Mouse (Mus musculus) heart, embryonic 13.5 days (tissue): Measurements from ENCODE around the gene Rad51b. TPM values are rescaled to one million over a fixed set of nuclear protein-coding genes. Genes with fewer than 3 reads are reported as not detected.

Experiments used
- ATAC-seq: fragments of 200-750 bp; cut with Nextera tagmentation; 2 replicates; pipeline ENCODE4 v1.8.0; 2017; ENCODE audit warnings: moderate TSS enrichment; ENCODE audit not compliant: insufficient number of reproducible peaks, low FRiP score, low TSS enrichment; ENCODE audit errors: extremely low read depth
- H3K27ac ChIP-seq: fragments of 300-500 bp; sonication (generic); replicated peaks from 2 replicates; pipeline ENCODE4 v1.5.1; 2015; ENCODE audit warnings: moderate library complexity, mild to moderate bottlenecking, inconsistent platforms
- H3K27me3 ChIP-seq: fragments of 300-500 bp; sonication (generic); replicated peaks from 2 replicates; pipeline ENCODE4 v1.6.1; 2015; ENCODE audit warnings: mild to moderate bottlenecking, inconsistent platforms
- H3K36me3 ChIP-seq: fragments of 300-500 bp; sonication (generic); 2 replicates; pipeline ENCODE4 v1.6.1; 2015; ENCODE audit warnings: mild to moderate bottlenecking, inconsistent platforms
- H3K4me1 ChIP-seq: fragments of 300-500 bp; sonication (generic); 2 replicates; pipeline ENCODE4 v1.6.1; 2015; ENCODE audit warnings: inconsistent platforms
- H3K4me2 ChIP-seq: fragments of 300-500 bp; sonication (generic); 2 replicates; pipeline ENCODE4 v1.6.1; 2015; ENCODE audit warnings: inconsistent platforms, mild to moderate bottlenecking, moderate library complexity
- H3K4me3 ChIP-seq: fragments of 300-500 bp; sonication (generic); 2 replicates; pipeline ENCODE4 v1.5.1; 2015; ENCODE audit warnings: moderate library complexity, mild to moderate bottlenecking, inconsistent platforms
- H3K9ac ChIP-seq: fragments of 300-500 bp; sonication (generic); 2 replicates; pipeline ENCODE4 v1.6.1; 2015; ENCODE audit warnings: inconsistent platforms, mild to moderate bottlenecking, moderate library complexity
- H3K9me3 ChIP-seq: fragments of 300-500 bp; sonication (generic); 2 replicates; pipeline ENCODE4 v1.6.1; 2016; ENCODE audit warnings: inconsistent platforms
- WGBS: fragments of 180-500 bp; shearing (Covaris S2); methylation state at CpG from one replicate; pipeline ENCODE4 v1.1.7; 2015; ENCODE audit warnings: mixed read lengths; 5-methylcytosine and 5-hydroxymethylcytosine counted together
- polyA plus RNA-seq: library from polyadenylated mRNA; unstranded; fragments of >200 nt; fragmentation: Nextera tagmentation; extraction: Ambion mirVana; gene quantifications from 2 replicates; pipeline ENCODE4 v1.2.1, GENCODE M21; 2015

Rad51b gene
- polyA plus RNA-seq, result 4.8 and 5.9 TPM in 2 replicates

DNA sequence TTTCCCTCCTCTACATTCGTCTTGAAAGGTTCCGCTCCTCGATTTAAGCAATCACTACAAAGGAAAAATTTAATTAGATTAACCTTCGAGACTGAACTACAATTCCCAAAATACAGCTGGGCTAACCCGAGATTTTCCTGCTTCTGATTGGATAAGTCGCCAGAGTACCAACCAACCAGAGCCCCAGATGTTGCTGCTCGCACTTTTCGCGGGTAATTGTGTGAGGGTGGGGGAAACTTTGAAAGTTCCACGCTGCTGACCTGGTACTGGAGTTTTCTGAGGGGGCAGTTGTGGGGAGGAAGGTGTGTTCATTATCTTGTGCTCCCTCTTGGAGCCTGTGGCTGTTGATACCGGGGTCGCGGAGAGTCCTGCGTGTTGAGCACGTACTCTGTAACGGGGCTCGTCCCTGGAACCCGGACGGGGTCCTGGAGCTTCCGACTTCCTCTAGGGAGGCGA, at the start of gene Rad51b:
Rad51b (plus strand) TSS at position 162 of the 456 bp plus-strand sequence.
- H3K4me2 ChIP-seq, result peak within 1 kb of the TSS; percentile 89
- H3K4me1 ChIP-seq, result peaks cover 19% of the 10 kb centered on the region
- peak within 1 kb of the TSS; percentile 82 for H3K4me3 ChIP-seq
- H3K36me3 ChIP-seq, result peaks cover 16% of the 10 kb centered on the region
- peak; percentile 62 for ATAC-seq
- H3K27me3 ChIP-seq, result no peaks in the 10 kb centered on the region
- peak within 1 kb of the TSS; percentile 84 for H3K27ac ChIP-seq
- H3K9ac ChIP-seq, result peak within 1 kb of the TSS; percentile 85
- H3K9me3 ChIP-seq, result no peaks in the 10 kb centered on the region
- WGBS, result under 1% methylated on average over 21 of the region's 21 CpGs

DNA sequence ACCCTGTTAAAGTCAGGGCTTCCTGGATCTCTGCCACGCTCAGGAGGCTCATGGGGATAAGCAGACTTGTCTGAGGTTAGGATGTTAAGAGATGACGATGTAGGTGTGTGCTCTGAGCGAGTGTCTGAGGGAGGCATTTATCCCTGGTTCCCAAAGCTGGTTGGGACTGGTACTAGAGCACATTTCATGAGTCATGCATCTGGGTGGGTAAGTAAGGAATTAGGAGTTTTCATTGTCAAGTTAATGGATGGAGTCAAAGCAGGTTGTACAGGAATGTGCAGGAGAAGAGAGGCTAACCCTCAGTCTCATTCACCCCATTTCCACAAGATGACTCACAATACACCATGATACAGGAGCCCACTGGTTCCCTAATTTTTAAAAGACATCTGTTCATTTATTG, 49.0 kb upstream of the Rad51b start:
- no peak overlapping the region for H3K4me3 ChIP-seq
- H3K4me2 ChIP-seq, result no peak overlapping the region
- ATAC-seq, result no peak
- no peaks in the 10 kb centered on the region for H3K27me3 ChIP-seq
- peaks cover 98% of the 10 kb centered on the region for H3K36me3 ChIP-seq
- H3K9me3 ChIP-seq, result no peaks in the 10 kb centered on the region
- H3K9ac ChIP-seq, result no peak overlapping the region
- H3K4me1 ChIP-seq, result no peaks in the 10 kb centered on the region
- 70% methylated on average over 3 of the region's 3 CpGs for WGBS
- no peak overlapping the region for H3K27ac ChIP-seq

DNA sequence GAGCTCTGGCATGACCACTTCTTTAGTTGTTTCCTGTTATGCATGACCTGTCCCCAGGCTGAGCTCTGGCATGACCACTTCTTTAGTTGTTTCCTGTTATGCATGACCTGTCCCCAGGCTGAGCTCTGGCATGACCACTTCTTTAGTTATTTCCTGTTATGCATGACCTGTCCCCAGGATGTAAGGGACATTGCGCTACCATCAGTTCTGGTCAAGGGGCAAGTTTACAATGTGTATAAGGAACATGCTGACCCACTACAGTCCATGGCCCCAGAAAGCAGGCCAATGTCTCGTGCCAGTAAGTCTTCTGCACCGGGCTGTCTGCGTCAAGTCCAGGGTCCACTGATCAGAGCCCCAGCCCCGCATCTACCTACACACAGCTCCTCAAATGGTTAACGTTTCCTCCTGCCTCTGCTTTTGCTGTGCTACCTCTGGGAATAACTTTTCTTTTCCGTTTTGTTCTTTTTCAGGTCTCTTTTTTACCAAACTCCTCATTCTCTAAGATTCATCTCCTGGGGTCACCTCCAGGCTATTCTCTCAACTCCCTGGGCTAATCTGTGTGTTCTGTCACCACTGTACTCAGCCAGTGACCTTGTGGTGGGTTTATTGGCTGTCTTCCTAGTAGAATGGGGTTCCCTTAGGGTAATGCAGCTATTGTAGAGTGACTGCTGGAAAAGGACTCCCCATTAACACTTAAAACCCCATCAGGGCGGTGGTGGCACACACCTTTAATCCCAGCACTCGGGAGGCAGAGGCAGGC, 43.6 kb upstream of the Rad51b start:
- H3K36me3 ChIP-seq, result peaks cover 95% of the 10 kb centered on the region
- H3K4me2 ChIP-seq, result no peak overlapping the region
- no peaks in the 10 kb centered on the region for H3K4me1 ChIP-seq
- no peak for ATAC-seq
- 83% methylated on average over 9 of the region's 9 CpGs for WGBS
- no peak overlapping the region for H3K9ac ChIP-seq
- H3K27me3 ChIP-seq, result no peaks in the 10 kb centered on the region
- H3K9me3 ChIP-seq, result no peaks in the 10 kb centered on the region
- H3K4me3 ChIP-seq, result no peak overlapping the region
- H3K27ac ChIP-seq, result no peak overlapping the region

DNA sequence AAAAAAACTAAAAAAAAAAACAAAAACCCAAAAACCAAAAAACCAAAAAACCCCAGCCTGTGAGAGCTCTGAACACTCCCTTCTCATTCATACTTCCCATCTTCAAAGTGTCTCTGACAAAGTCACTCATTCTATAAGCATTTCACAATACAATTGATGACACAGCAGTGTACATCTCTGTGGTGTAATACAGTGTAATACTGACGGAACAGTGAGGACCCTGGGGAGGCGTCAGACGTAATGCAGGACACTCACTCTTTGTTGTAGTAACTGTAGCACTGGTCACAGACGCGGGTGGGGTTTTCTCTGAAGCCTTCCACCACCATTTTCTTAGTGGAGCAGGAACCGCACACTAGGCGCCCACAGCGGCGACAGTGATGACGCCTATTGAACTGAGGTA, 42.1 kb upstream of the Rad51b start:
- H3K9me3 ChIP-seq, result no peaks in the 10 kb centered on the region
- H3K27ac ChIP-seq, result no peak overlapping the region
- ATAC-seq, result no peak
- H3K36me3 ChIP-seq, result peaks cover 91% of the 10 kb centered on the region
- no peak overlapping the region for H3K4me2 ChIP-seq
- no peak overlapping the region for H3K4me3 ChIP-seq
- WGBS, result 87% methylated on average over 10 of the region's 10 CpGs
- H3K4me1 ChIP-seq, result no peaks in the 10 kb centered on the region
- no peaks in the 10 kb centered on the region for H3K27me3 ChIP-seq
- no peak overlapping the region for H3K9ac ChIP-seq

DNA sequence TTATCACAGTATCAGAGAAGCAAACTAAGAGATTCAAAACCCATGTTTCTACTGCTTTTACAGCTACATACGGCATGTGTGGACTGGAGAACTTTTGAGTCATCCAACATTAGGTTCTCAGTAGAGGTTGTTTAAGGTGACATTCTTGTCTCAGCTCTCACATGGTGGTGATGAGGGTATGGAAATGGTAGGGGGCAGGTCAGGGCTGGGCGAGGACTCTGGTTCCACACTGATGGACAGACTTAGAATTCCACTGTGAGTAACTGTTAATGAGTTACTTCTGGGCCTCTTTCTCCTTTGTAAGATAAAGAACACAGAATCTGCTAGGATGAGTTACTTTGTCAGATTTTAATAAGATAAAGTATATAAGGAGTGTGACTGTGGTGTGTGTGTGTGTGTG, 36.9 kb upstream of the Rad51b start:
- H3K4me3 ChIP-seq, result no peak overlapping the region
- H3K4me2 ChIP-seq, result no peak overlapping the region
- H3K9me3 ChIP-seq, result no peaks in the 10 kb centered on the region
- WGBS, result 82% methylated on average over 2 of the region's 2 CpGs
- ATAC-seq, result no peak
- no peaks in the 10 kb centered on the region for H3K27me3 ChIP-seq
- H3K4me1 ChIP-seq, result no peaks in the 10 kb centered on the region
- H3K9ac ChIP-seq, result no peak overlapping the region
- H3K27ac ChIP-seq, result no peak overlapping the region
- peaks cover 90% of the 10 kb centered on the region for H3K36me3 ChIP-seq

DNA sequence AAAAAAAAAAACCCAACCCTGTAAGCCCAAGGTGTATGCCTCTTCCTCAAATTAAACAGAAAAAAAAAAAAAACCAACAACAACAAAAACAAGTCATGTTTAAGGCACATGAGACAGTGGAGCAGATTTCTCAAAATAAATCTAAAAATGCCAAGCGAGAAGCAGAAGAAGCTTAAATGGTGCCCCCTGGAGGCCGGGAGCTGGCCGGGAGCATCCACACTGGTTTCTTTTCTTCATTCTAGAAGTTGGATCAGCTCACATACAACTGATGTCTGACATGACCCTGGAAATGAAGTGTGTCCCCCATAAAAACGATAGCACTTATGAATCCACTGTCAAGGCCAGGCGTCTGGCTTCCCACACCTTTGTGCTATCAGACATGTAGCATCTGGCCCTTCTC, 36.0 kb upstream of the Rad51b start:
- Histone ChIP-seq H3K4me2 (no peak overlapping the region), H3K36me3 (peaks cover 92% of the 10 kb centered on the region), H3K4me3 (no peak overlapping the region), H3K9ac (no peak overlapping the region), H3K9me3 (no peaks in the 10 kb centered on the region), H3K4me1 (no peaks in the 10 kb centered on the region), H3K27ac (no peak overlapping the region), H3K27me3 (no peaks in the 10 kb centered on the region)
- 50% methylated on average over 5 of the region's 5 CpGs for WGBS
- no peak for ATAC-seq

DNA sequence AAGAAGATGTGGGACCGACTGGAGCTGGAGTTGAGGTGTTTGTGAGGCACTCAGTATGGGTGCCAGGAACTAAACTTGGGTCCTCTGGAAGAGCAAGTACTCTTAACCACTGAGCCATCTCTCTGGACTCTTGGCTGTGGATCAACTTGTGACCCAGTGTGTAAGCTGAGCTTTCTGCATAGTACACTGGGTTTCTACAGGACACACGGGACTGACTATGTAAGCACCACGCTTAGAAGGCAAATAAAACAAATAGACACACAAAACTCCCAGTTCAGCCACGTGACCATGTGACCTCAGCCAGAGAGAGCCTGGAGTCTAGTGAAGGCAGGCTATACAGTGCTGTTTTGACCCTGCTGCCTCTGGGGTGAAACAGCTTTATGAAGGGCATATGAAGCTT, 24.5 kb upstream of the Rad51b start:
- Histone ChIP-seq H3K4me2 (no peak overlapping the region), H3K27me3 (no peaks in the 10 kb centered on the region), H3K4me1 (no peaks in the 10 kb centered on the region), H3K9ac (no peak overlapping the region), H3K36me3 (peaks cover 99% of the 10 kb centered on the region), H3K4me3 (no peak overlapping the region), H3K9me3 (no peaks in the 10 kb centered on the region), H3K27ac (no peak overlapping the region)
- ATAC-seq, result no peak
- WGBS, result 78% methylated on average over 4 of the region's 4 CpGs

DNA sequence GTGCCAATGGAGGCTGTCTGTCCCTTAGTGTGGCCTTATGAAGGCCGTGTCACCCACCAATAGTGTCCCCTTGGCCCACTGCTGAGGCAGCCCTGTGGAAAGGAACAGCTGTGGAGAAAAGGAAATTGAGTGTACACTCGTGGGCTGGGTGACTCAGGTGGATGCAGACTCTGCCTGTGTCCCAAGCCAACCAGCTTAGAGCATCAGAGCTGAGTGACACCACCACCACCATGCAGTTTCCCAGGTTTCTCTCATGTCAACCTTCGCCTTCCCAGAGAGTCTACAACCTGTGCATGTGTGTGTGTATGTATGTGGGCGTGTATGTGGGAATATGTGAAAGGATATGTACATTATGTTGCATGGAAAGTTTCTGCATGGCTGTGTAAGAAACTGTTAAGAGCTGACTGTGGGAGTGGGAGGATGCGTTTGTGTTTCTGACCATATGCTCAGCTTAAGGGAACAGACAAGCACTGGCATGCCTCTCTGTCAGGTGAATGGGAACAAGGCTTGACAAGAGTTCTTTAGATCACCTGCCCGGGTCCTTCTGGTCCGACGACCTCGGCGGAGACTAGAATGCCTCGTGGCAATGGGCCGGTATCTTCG, 17.5 kb upstream of the Rad51b start:
- H3K4me2 ChIP-seq, result no peak overlapping the region
- no peaks in the 10 kb centered on the region for H3K9me3 ChIP-seq
- no peak overlapping the region for H3K27ac ChIP-seq
- H3K4me3 ChIP-seq, result no peak overlapping the region
- H3K4me1 ChIP-seq, result no peaks in the 10 kb centered on the region
- 85% methylated on average over 13 of the region's 13 CpGs for WGBS
- peaks cover 97% of the 10 kb centered on the region for H3K36me3 ChIP-seq
- no peak for ATAC-seq
- no peak overlapping the region for H3K9ac ChIP-seq
- no peaks in the 10 kb centered on the region for H3K27me3 ChIP-seq

DNA sequence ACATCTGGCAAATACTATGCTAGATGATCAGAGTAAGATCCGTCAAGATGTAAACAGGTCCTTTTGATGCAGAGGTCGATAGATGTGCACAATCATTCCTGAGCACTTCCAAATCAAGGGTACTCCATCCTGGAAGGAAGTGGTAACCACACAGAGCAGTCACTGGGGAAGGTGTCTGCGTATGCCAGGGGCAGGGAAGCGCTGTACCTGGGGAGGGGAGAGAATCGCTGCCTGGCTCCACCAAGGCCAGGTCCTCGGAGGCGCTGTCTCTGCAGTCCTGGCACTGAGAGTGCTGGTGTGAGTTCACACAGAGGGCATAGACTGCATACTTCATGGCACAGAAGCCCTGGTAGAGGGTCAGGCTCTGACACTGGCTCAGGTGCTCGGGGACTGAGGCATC, 14.5 kb upstream of the Rad51b start:
- Histone ChIP-seq H3K4me1 (no peaks in the 10 kb centered on the region), H3K9ac (no peak overlapping the region), H3K27ac (no peak overlapping the region), H3K9me3 (no peaks in the 10 kb centered on the region), H3K4me3 (no peak overlapping the region), H3K4me2 (no peak overlapping the region), H3K36me3 (peaks cover 97% of the 10 kb centered on the region), H3K27me3 (no peaks in the 10 kb centered on the region)
- 81% methylated on average over 8 of the region's 8 CpGs for WGBS
- no peak for ATAC-seq

DNA sequence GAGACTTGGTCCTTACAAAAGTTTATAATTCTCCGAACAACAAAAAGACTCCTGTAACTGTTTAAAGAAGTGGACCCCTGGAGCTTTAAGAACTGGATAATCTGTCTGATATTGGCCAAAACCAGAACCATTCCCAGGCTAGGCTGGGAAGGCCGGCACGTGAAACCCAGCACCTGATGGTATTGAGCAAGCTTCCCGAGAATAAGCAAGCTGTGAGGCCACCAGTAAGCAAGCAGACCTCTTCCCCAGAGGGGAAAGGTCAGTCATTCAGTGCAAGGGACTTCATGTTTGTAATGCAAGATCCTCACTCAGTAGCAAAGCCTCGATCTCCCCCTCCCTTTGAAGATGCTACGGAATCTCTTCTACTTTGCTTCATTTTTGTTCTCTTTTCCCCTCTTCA, 4.2 kb upstream of the Rad51b start:
- H3K36me3 ChIP-seq, result peaks cover 55% of the 10 kb centered on the region
- no peak overlapping the region for H3K27ac ChIP-seq
- no peak overlapping the region for H3K4me2 ChIP-seq
- WGBS, result 79% methylated on average over 6 of the region's 6 CpGs
- H3K4me3 ChIP-seq, result no peak overlapping the region
- no peak for ATAC-seq
- H3K27me3 ChIP-seq, result no peaks in the 10 kb centered on the region
- no peaks in the 10 kb centered on the region for H3K9me3 ChIP-seq
- H3K9ac ChIP-seq, result no peak overlapping the region
- peaks cover 15% of the 10 kb centered on the region for H3K4me1 ChIP-seq

DNA sequence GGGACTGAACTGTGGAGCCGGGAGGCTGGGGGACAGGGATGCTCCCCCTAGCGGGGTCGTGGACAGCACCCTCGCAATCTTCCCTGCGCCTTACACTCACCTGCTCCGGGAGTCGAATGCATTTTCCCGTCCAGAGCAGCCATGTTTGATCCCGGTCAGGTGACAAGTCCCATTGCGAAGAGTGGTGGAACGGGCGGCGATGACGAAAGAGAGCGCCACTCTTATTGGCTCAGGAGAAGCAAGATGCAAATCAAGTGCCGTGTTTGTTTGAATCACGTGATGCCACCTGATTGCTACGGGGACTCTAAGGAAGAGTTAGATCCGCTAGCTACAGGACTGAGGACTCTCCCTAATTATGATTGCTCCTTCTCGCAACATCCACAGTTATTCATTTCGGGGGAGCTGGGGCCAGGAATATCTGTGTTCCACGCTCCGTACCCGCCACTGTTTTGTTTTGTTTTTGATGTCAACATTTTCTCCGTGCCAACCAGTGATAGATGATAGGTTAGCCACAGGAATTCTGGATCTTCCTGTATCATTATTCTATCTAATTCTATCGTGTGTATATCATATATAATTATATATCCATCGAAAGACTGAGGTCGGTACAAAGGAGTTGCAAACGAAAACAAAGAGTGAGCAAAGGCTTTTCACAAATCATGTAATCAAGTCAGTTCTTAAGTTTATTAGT, 811 bp upstream of the Rad51b start, which contains the start of gene Zfyve26:
Zfyve26 (minus strand) TSS at position 179 of the 691 bp plus-strand sequence.
- Histone ChIP-seq H3K4me1 (peaks cover 19% of the 10 kb centered on the region), H3K9me3 (no peaks in the 10 kb centered on the region), H3K27ac (peak within 1 kb of the TSS; percentile 84), H3K4me2 (peak within 1 kb of the TSS; percentile 89), H3K36me3 (peaks cover 24% of the 10 kb centered on the region), H3K9ac (peak within 1 kb of the TSS; percentile 85), H3K4me3 (peak within 1 kb of the TSS; percentile 82), H3K27me3 (no peaks in the 10 kb centered on the region)
- ATAC-seq, result peak; percentile 94
- WGBS, result 1% methylated on average over 29 of the region's 29 CpGs
